Mouse (Mus musculus): ENCODE measurements at regions not wholly inside any gene's neighbourhood (a gene's known extent, or its start where the extent isn't known, plus 50 kb on each side); places are given as distances from the start of the nearest gene placed in this dataset.

- no peak for DNase-seq
Measured at GRCm38 (mm10) chr1:78876156-78876555, 59.6 kb downstream of the Kcne4 start.

GRCm38 (mm10) chr1:78879246-78879645 is 62.7 kb downstream of the Kcne4 start:
- no peak for DNase-seq

- DNase-seq: no peak
Measured at GRCm38 (mm10) chr1:78882455-78882854, 65.9 kb downstream of the Kcne4 start.

- no peak for DNase-seq
Measured at GRCm38 (mm10) chr1:78889241-78889640, 72.7 kb downstream of the Kcne4 start.

- no peak for DNase-seq
Measured at GRCm38 (mm10) chr1:78891344-78891743, 74.8 kb downstream of the Kcne4 start.

- no peak for DNase-seq
Measured at GRCm38 (mm10) chr1:78894301-78894700, 77.7 kb downstream of the Kcne4 start.

- DNase-seq: no peak
Measured at GRCm38 (mm10) chr1:78895112-78895511, 78.6 kb downstream of the Kcne4 start.

GRCm38 (mm10) chr1:78907591-78907990 is 91.0 kb downstream of the Kcne4 start:
- DNase-seq: no peak

GRCm38 (mm10) chr1:78907991-78908390 is 91.4 kb downstream of the Kcne4 start:
- DNase-seq: no peak

- no peak for DNase-seq
Measured at GRCm38 (mm10) chr1:78913791-78914190, 97.2 kb downstream of the Kcne4 start.

- DNase-seq: no peak
Measured at GRCm38 (mm10) chr1:78919863-78920262, 103.3 kb downstream of the Kcne4 start.

GRCm38 (mm10) chr1:78929975-78930374 is 113.4 kb downstream of the Kcne4 start:
- DNase-seq: no peak

- DNase-seq: no peak
Measured at GRCm38 (mm10) chr1:78939871-78940270, 123.3 kb downstream of the Kcne4 start.

GRCm38 (mm10) chr1:78945588-78945987 is 129.0 kb downstream of the Kcne4 start:
- DNase-seq: no peak

GRCm38 (mm10) chr1:78980051-78980450 is 163.5 kb downstream of the Kcne4 start:
- peak; percentile 16 to 20 for DNase-seq

Measured in layer of hippocampus, postnatal 36 days (tissue).